Mouse (Mus musculus) hindbrain, embryonic 11.5 days (tissue): ENCODE results near the gene Prmt1. TPM values are rescaled to one million over a fixed set of nuclear protein-coding genes. Genes with fewer than 3 reads are reported as not detected.
A peak's percentile ranks its signal among the peaks of the same experiment; 100 is the strongest.

ENCODE experiments used
- ATAC-seq: fragments of 200-750 bp; cut with Nextera tagmentation; 2 replicates; pipeline ENCODE4 v1.8.0; 2017; ENCODE audit warnings: mild to moderate bottlenecking, moderate TSS enrichment, moderate library complexity; ENCODE audit not compliant: low FRiP score
- DNase-seq: peaks from one replicate; pipeline ENCODE4 v3.0.0-alpha.2; 2015; ENCODE audit warnings: low spot score
- H3K27ac ChIP-seq: fragments of 300-500 bp; sonication (generic); 2 replicates; pipeline ENCODE4 v1.5.1; 2014; ENCODE audit warnings: mild to moderate bottlenecking, low read depth, low read length
- H3K27me3 ChIP-seq: fragments of 300-500 bp; sonication (generic); 2 replicates; pipeline ENCODE4 v1.6.1; 2014; ENCODE audit warnings: mild to moderate bottlenecking, low read length, moderate library complexity, mixed read lengths; ENCODE audit not compliant: control insufficient read depth, insufficient read depth
- H3K36me3 ChIP-seq: fragments of 300-500 bp; sonication (generic); 2 replicates; pipeline ENCODE4 v1.6.1; 2014; ENCODE audit warnings: mild to moderate bottlenecking, low read length, moderate library complexity, mixed read lengths; ENCODE audit not compliant: control insufficient read depth, insufficient read depth
- H3K4me1 ChIP-seq: fragments of 300-500 bp; sonication (generic); replicated peaks from 2 replicates; pipeline ENCODE4 v1.6.1; 2014; ENCODE audit warnings: low read length, mixed read lengths; ENCODE audit not compliant: control insufficient read depth, insufficient read depth
- H3K4me2 ChIP-seq: fragments of 300-500 bp; sonication (generic); replicated peaks from 2 replicates; pipeline ENCODE4 v1.6.1; 2014; ENCODE audit warnings: mild to moderate bottlenecking, low read depth, low read length
- H3K4me3 ChIP-seq: fragments of 300-500 bp; sonication (generic); 2 replicates; pipeline ENCODE4 v1.5.1; 2014; ENCODE audit warnings: low read depth, low read length
- H3K9ac ChIP-seq: fragments of 300-500 bp; sonication (generic); 2 replicates; pipeline ENCODE4 v1.6.1; 2014; ENCODE audit warnings: low read depth, low read length
- H3K9me3 ChIP-seq: fragments of 300-500 bp; sonication (generic); 2 replicates; pipeline ENCODE4 v1.6.1; 2016; ENCODE audit warnings: low read length; ENCODE audit not compliant: control insufficient read depth
- WGBS: fragments of 180-500 bp; shearing (Covaris S2); extraction: QIAGEN DNeasy Blood & Tissue Kit; methylation state at CpG from one replicate; pipeline ENCODE4 v1.1.7; 2014; 5-methylcytosine and 5-hydroxymethylcytosine counted together
- polyA plus RNA-seq: library from polyadenylated mRNA; unstranded; fragments of >200 nt; fragmentation: Nextera tagmentation; extraction: Ambion mirVana; gene quantifications from 2 replicates; pipeline ENCODE4 v1.2.1, GENCODE M21; 2014

Gene Prmt1
- polyA plus RNA-seq, 1 experiment from 2014 or later: 249 TPM

GRCm38 (mm10) chr7:44929204-44930151 is 56.9 kb downstream of the Prmt1 start, which contains the start of gene Ap2a1:
Gene Ap2a1, minus strand, starts transcription at chr7:44929496.
- peak; percentile 100 for ATAC-seq
- Histone ChIP-seq H3K27ac (peak within 1 kb of the TSS; percentile 90), H3K9me3 (no peaks in the 10 kb centered on the region; the same call in 1 of the 2 replicates), H3K4me2 (peak within 1 kb of the TSS; percentile 58), H3K4me1 (0 out of 2 replicates have a peak, but pooled peaks cover 4% of the 10 kb centered on the region), H3K27me3 (no peaks in the 10 kb centered on the region), H3K4me3 (peak within 1 kb of the TSS; percentile 98), H3K9ac (peak within 1 kb of the TSS; percentile 88), H3K36me3 (no peaks in the 10 kb centered on the region; the same call in 1 of the 2 replicates)
- WGBS: under 1% methylated on average over 84 of the region's 84 CpGs
- DNase-seq: peak; percentile 99

- Histone ChIP-seq H3K9ac (peak overlapping the region; percentile 88), H3K27me3 (no peaks in the 10 kb centered on the region), H3K4me3 (peak overlapping the region; percentile 98), H3K36me3 (no peaks in the 10 kb centered on the region; the same call in 1 of the 2 replicates), H3K27ac (peak overlapping the region; percentile 68; the same call in 1 of the 2 replicates), H3K9me3 (no peaks in the 10 kb centered on the region; the same call in 1 of the 2 replicates), H3K4me1 (0 out of 2 replicates have a peak, but pooled peaks cover 4% of the 10 kb centered on the region), H3K4me2 (peak overlapping the region; percentile 50)
- ATAC-seq (no peak), DNase-seq (no peak)
- WGBS: 0% methylated on average over 1 of the region's 1 CpGs
Measured at GRCm38 (mm10) chr7:44928570-44928969, 57.8 kb downstream of the Prmt1 start.

Other genes with a start within 250 kb of the Prmt1 start
- gene Vrk3, start 238.2 kb downstream of the Prmt1 start, polyA plus RNA-seq: 32.5 and 36.7 TPM in 2 replicates
- gene Zfp473, start 235.5 kb downstream of the Prmt1 start, polyA plus RNA-seq: 3.0 and 3.7 TPM in 2 replicates
- gene Nup62, start 170.5 kb downstream of the Prmt1 start, polyA plus RNA-seq: 44.2 and 62.3 TPM in 2 replicates
- gene Il4i1, start 170.2 kb downstream of the Prmt1 start, polyA plus RNA-seq: 0.60 and 1.7 TPM in 2 replicates
- 1.9 and 2.0 TPM in 2 replicates for gene Atf5, start 169.9 kb downstream of the Prmt1 start, polyA plus RNA-seq
- 31.7 and 38.0 TPM in 2 replicates for gene Akt1s1, start 137.6 kb downstream of the Prmt1 start, polyA plus RNA-seq
- gene Tbc1d17, start 137.5 kb downstream of the Prmt1 start, polyA plus RNA-seq: 60.9 and 65.5 TPM in 2 replicates
- gene Pnkp, start 129.4 kb downstream of the Prmt1 start, polyA plus RNA-seq: 26.3 and 27.6 TPM in 2 replicates
- gene Ptov1, start 116.8 kb downstream of the Prmt1 start, polyA plus RNA-seq: 314 and 331 TPM in 2 replicates
- 72.7 and 76.2 TPM in 2 replicates for gene Med25, start 93.9 kb downstream of the Prmt1 start, polyA plus RNA-seq
- gene Fuz, start 90.5 kb downstream of the Prmt1 start, polyA plus RNA-seq: 13.9 and 18.7 TPM in 2 replicates
- 82.7 and 85.0 TPM in 2 replicates for gene Ap2a1, start 57.1 kb downstream of the Prmt1 start, polyA plus RNA-seq
- gene Tsks, start 43.4 kb downstream of the Prmt1 start, polyA plus RNA-seq: 0.09 and 0.14 TPM in 2 replicates
- 23.4 and 23.5 TPM in 2 replicates for gene Cpt1c, start 11.7 kb downstream of the Prmt1 start, polyA plus RNA-seq
- gene Irf3, start 11.1 kb upstream of the Prmt1 start, polyA plus RNA-seq: 59.6 and 63.9 TPM in 2 replicates
- gene Bcl2l12, start 12.1 kb upstream of the Prmt1 start, polyA plus RNA-seq: 54.2 and 56.8 TPM in 2 replicates
- 44.0 and 49.6 TPM in 2 replicates for gene Scaf1, start 29.8 kb upstream of the Prmt1 start, polyA plus RNA-seq
- gene Rras, start 31.4 kb upstream of the Prmt1 start, polyA plus RNA-seq: 21.2 and 21.6 TPM in 2 replicates
- 13.0 and 16.0 TPM in 2 replicates for gene Prr12, start 66.3 kb upstream of the Prmt1 start, polyA plus RNA-seq
- 58.2 and 62.7 TPM in 2 replicates for gene Nosip, start 75.9 kb upstream of the Prmt1 start, polyA plus RNA-seq
- 15.7 and 17.1 TPM in 2 replicates for gene Prrg2, start 76.1 kb upstream of the Prmt1 start, polyA plus RNA-seq
- 134 and 149 TPM in 2 replicates for gene Rcn3, start 105.7 kb upstream of the Prmt1 start, polyA plus RNA-seq
- 12.9 and 13.2 TPM in 2 replicates for gene Fcgrt, start 117.3 kb upstream of the Prmt1 start, polyA plus RNA-seq
- 1,346 and 1,389 TPM in 2 replicates for gene Rps11, start 137.9 kb upstream of the Prmt1 start, polyA plus RNA-seq
- gene Rpl13a, start 142.2 kb upstream of the Prmt1 start, polyA plus RNA-seq: 1,145 and 1,168 TPM in 2 replicates
- gene Gm45713, start 149.7 kb upstream of the Prmt1 start, polyA plus RNA-seq: 0.47 TPM in 1 of 2 replicates, not detected in the other
- 1.5 and 1.6 TPM in 2 replicates for gene Flt3l, start 149.9 kb upstream of the Prmt1 start, polyA plus RNA-seq
- gene Pih1d1, start 167.7 kb upstream of the Prmt1 start, polyA plus RNA-seq: 105 TPM in 2 replicates
- gene Aldh16a1, start 168.0 kb upstream of the Prmt1 start, polyA plus RNA-seq: 20.8 and 28.6 TPM in 2 replicates
- gene Slc17a7, start 177.4 kb upstream of the Prmt1 start, polyA plus RNA-seq: 0.51 and 1.1 TPM in 2 replicates
- not detected in 2 replicates for gene Gfy, start 193.0 kb upstream of the Prmt1 start, polyA plus RNA-seq
- gene Pth2, start 194.4 kb upstream of the Prmt1 start, polyA plus RNA-seq: not detected in 2 replicates
- gene Ccdc155, start 218.3 kb upstream of the Prmt1 start, polyA plus RNA-seq: 0.31 and 0.40 TPM in 2 replicates
- gene Dkkl1, start 225.6 kb upstream of the Prmt1 start, polyA plus RNA-seq: 1.6 and 1.7 TPM in 2 replicates
- gene Tead2, start 229.2 kb upstream of the Prmt1 start, polyA plus RNA-seq: 229 and 242 TPM in 2 replicates